In the genomic region with DNA sequence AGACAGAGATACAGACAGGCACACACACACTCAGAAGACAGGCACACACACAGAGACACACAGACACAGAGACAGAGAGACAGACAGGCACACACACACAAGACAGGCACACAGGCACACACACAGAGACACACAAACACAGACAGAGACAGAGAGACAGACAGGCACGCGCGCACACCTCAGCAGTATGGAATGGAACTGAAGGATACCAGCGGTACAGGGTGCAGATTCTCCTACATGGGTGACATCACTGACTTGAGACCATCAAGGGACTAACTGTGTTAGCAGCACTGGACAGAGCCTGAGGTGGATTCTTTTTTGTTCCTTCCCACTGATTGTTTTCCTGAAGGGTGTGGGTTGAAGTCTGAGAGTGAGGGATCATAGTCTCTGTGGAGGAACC, we compare ENCODE assay signal across 20 mouse cellular contexts.
DNase-seq lines count a peak whose midpoint lies in the region; ATAC-seq and TF ChIP-seq lines count a peak whose summit lies in the region.
"Had no signal": no experiment of that assay in that cellular context is flagged by ENCODE, and none has a peak within 500 bp of the region (broad histone marks: within the 10 kb centered on the region; RNA-seq: fewer than 3 reads in every experiment).

No protein-coding gene starts in this region.

- no peak for TF ChIP-seq POLR2A in olfactory bulb, adult 2 months (IDR thresholded peaks at IDR 0.05; ENCODE audit: insufficient read depth, low read depth, low read length)

- ATAC-seq in megakaryocyte, adult 5-6 weeks (ENCODE audit: poor library complexity, severe bottlenecking), result no peak
- no peak for ATAC-seq in forebrain, embryonic 15.5 days (replicated peaks)
- ATAC-seq: inflammation-experienced regulatory T-cells, adult 6 months had no signal

- H3K36me3 ChIP-seq in megakaryocyte, embryonic 14.5 days (replicated peaks; ENCODE audit: low read length), result no peaks in the 10 kb centered on the region
- H3K36me3 ChIP-seq in forebrain, embryonic 15.5 days, result no peaks in the 10 kb centered on the region
- H3K36me3 ChIP-seq: G1E; heart, embryonic 15.5 days; hindbrain, embryonic 12.5 days; limb, embryonic 13.5 days; neural tube, embryonic 12.5 days had no signal

- no peak overlapping the region for H3K4me2 ChIP-seq in forebrain, embryonic 15.5 days (replicated peaks)
- H3K4me2 ChIP-seq: heart, embryonic 15.5 days; hindbrain, embryonic 12.5 days; neural tube, embryonic 12.5 days had no signal

- peak overlapping the region; percentile 76 for H3K27ac ChIP-seq in gastrocnemius, adult 2 months
- peak overlapping the region; percentile 8; the same call in 1 of the 2 replicates for H3K27ac ChIP-seq in olfactory bulb, adult 2 months (ENCODE audit: insufficient read depth, low read depth, low read length)
- no peak overlapping the region for H3K27ac ChIP-seq in forebrain, embryonic 15.5 days (replicated peaks)
- H3K27ac ChIP-seq: hindbrain, embryonic 12.5 days; left cerebral cortex, adult 2 months; liver, embryonic 14.5 days; neural tube, embryonic 12.5 days had no signal

- no peak overlapping the region for H3K9ac ChIP-seq in forebrain, embryonic 15.5 days (replicated peaks)
- H3K9ac ChIP-seq: heart, embryonic 15.5 days; hindbrain, embryonic 12.5 days; limb, embryonic 13.5 days; liver, embryonic 14.5 days; neural tube, embryonic 12.5 days had no signal

- no peaks in the 10 kb centered on the region for H3K9me3 ChIP-seq in megakaryocyte, embryonic 14.5 days
- H3K9me3 ChIP-seq in forebrain, embryonic 15.5 days, result no peaks in the 10 kb centered on the region
- H3K9me3 ChIP-seq: G1E; heart, embryonic 15.5 days; hindbrain, embryonic 12.5 days; limb, embryonic 13.5 days; neural tube, embryonic 12.5 days had no signal

- peaks cover 10% of the 10 kb centered on the region for H3K27me3 ChIP-seq in megakaryocyte, embryonic 14.5 days (replicated peaks)
- H3K27me3 ChIP-seq in forebrain, embryonic 15.5 days, result no peaks in the 10 kb centered on the region
- H3K27me3 ChIP-seq: limb, embryonic 13.5 days; neural tube, embryonic 12.5 days had no signal

- no peak for DNase-seq in gastrocnemius, adult 2 months
- DNase-seq in gastrocnemius, adult 8-10 months (ENCODE audit: low spot score in 2 of 2), result no peak
- DNase-seq in spleen, postnatal 4 days (ENCODE audit: low spot score in 2 of 2), result no peak
- no peak for DNase-seq in spleen, postnatal 10 days (ENCODE audit: low spot score in 2 of 2)
- DNase-seq: cerebellum, adult 9-11 months; kidney, postnatal 25 days; lung, postnatal 10 days; right cerebral cortex, postnatal 4 days had no signal

- no peak for TF ChIP-seq CTCF in gastrocnemius, adult 2 months (IDR thresholded peaks at IDR 0.05)
- TF ChIP-seq CTCF in olfactory bulb, adult 2 months (IDR thresholded peaks at IDR 0.05; ENCODE audit: insufficient read depth, low read depth, low read length), result no peak

- H3K4me1 ChIP-seq in megakaryocyte, embryonic 14.5 days, result peaks cover 68% of the 10 kb centered on the region
- H3K4me1 ChIP-seq in olfactory bulb, adult 2 months (ENCODE audit: control insufficient read depth, insufficient read depth, low read length), result peaks cover 23% of the 10 kb centered on the region
- H3K4me1 ChIP-seq in forebrain, embryonic 15.5 days, result no peaks in the 10 kb centered on the region
- H3K4me1 ChIP-seq: hindbrain, embryonic 12.5 days had no signal

- no peak overlapping the region for H3K4me3 ChIP-seq in gastrocnemius, adult 2 months
- H3K4me3 ChIP-seq in megakaryocyte, embryonic 14.5 days (replicated peaks), result peak overlapping the region; percentile 33
- H3K4me3 ChIP-seq in olfactory bulb, adult 2 months (ENCODE audit: insufficient read depth, low read depth, low read length), result no peak overlapping the region
- H3K4me3 ChIP-seq in forebrain, embryonic 15.5 days, result no peak overlapping the region
- H3K4me3 ChIP-seq: heart, embryonic 15.5 days; hindbrain, embryonic 12.5 days; left cerebral cortex, adult 2 months; limb, embryonic 13.5 days; neural tube, embryonic 12.5 days had no signal

- 98% methylated on average over 4 of the region's 4 CpGs for WGBS in olfactory bulb, adult 2 months
- 99% methylated on average over 4 of the region's 4 CpGs for WGBS in forebrain, embryonic 15.5 days

- intact Hi-C loops in gastrocnemius, adult 2 months (cut with DNase I), result loop anchor here (10.0 kb wide), 1 partner anchor 160 kb away; no protein-coding TSS in a partner anchor
